Mouse (Mus musculus): Measurements from ENCODE around the gene Unc119b. TPM values are rescaled to one million over a fixed set of nuclear protein-coding genes. Genes with fewer than 3 reads are reported as not detected.
A peak's percentile ranks its signal among the peaks of the same experiment; 100 is the strongest.

Unc119b gene
- polyA plus RNA-seq, 1 experiment from 2014 or later: 62.6 TPM

- no peaks in the 10 kb centered on the region for H3K9me3 ChIP-seq
- ATAC-seq (ENCODE audit: insufficient number of reproducible peaks, insufficient read depth, low FRiP score, low TSS enrichment, low read depth): no peak
- H3K36me3 ChIP-seq: peaks cover 91% of the 10 kb centered on the region
- H3K4me2 ChIP-seq: no peak overlapping the region
- no peak overlapping the region for H3K27ac ChIP-seq
- H3K9ac ChIP-seq (replicated peaks): no peak overlapping the region
- H3K4me1 ChIP-seq (replicated peaks): peaks cover 3% of the 10 kb centered on the region; the same call in 1 of the 2 replicates
- H3K4me3 ChIP-seq (replicated peaks): no peak overlapping the region
- no peaks in the 10 kb centered on the region for H3K27me3 ChIP-seq
These were observed 12.0 kb upstream of the Unc119b start for GRCm38 (mm10) chr5:115146747-115147130.

- WGBS: 83% methylated on average over 6 of the region's 6 CpGs
- H3K27me3 ChIP-seq: no peaks in the 10 kb centered on the region
- no peak overlapping the region for H3K9ac ChIP-seq (replicated peaks)
- H3K9me3 ChIP-seq: no peaks in the 10 kb centered on the region
- no peaks in the 10 kb centered on the region for H3K4me1 ChIP-seq (replicated peaks)
- no peak for ATAC-seq (ENCODE audit: insufficient number of reproducible peaks, insufficient read depth, low FRiP score, low TSS enrichment, low read depth)
- peaks cover 85% of the 10 kb centered on the region for H3K36me3 ChIP-seq
- H3K4me3 ChIP-seq (replicated peaks): no peak overlapping the region
- H3K27ac ChIP-seq: no peak overlapping the region
- H3K4me2 ChIP-seq: no peak overlapping the region
These were observed 11.4 kb upstream of the Unc119b start for GRCm38 (mm10) chr5:115145976-115146746.

- H3K27ac ChIP-seq: no peak overlapping the region
- H3K4me2 ChIP-seq: no peak overlapping the region
- no peaks in the 10 kb centered on the region for H3K27me3 ChIP-seq
- no peak overlapping the region for H3K9ac ChIP-seq (replicated peaks)
- H3K36me3 ChIP-seq: peaks cover 78% of the 10 kb centered on the region
- WGBS: 82% methylated on average over 11 of the region's 11 CpGs
- H3K4me3 ChIP-seq (replicated peaks): no peak overlapping the region
- H3K4me1 ChIP-seq (replicated peaks): no peaks in the 10 kb centered on the region
- ATAC-seq (ENCODE audit: insufficient number of reproducible peaks, insufficient read depth, low FRiP score, low TSS enrichment, low read depth): no peak
- H3K9me3 ChIP-seq: no peaks in the 10 kb centered on the region
These were observed 10.6 kb upstream of the Unc119b start for GRCm38 (mm10) chr5:115145253-115145968.

- ATAC-seq (ENCODE audit: insufficient number of reproducible peaks, insufficient read depth, low FRiP score, low TSS enrichment, low read depth): no peak
- WGBS: 76% methylated on average over 6 of the region's 6 CpGs
- H3K4me3 ChIP-seq (replicated peaks): no peak overlapping the region
- no peaks in the 10 kb centered on the region for H3K9me3 ChIP-seq
- peaks cover 69% of the 10 kb centered on the region for H3K36me3 ChIP-seq
- no peak overlapping the region for H3K9ac ChIP-seq (replicated peaks)
- H3K4me2 ChIP-seq: no peak overlapping the region
- no peak overlapping the region for H3K27ac ChIP-seq
- H3K4me1 ChIP-seq (replicated peaks): no peaks in the 10 kb centered on the region
- no peaks in the 10 kb centered on the region for H3K27me3 ChIP-seq
These were observed 9.7 kb upstream of the Unc119b start for GRCm38 (mm10) chr5:115144471-115144870.

GRCm38 (mm10) chr5:115143552-115143951 lies 8.8 kb upstream of the Unc119b start:
- WGBS: 80% methylated on average over 10 of the region's 10 CpGs
- Histone ChIP-seq H3K36me3 (peaks cover 61% of the 10 kb centered on the region), H3K27me3 (no peaks in the 10 kb centered on the region), H3K27ac (no peak overlapping the region), H3K9ac (replicated peaks) (no peak overlapping the region), H3K4me1 (replicated peaks) (peaks cover 4% of the 10 kb centered on the region; the same call in 1 of the 2 replicates), H3K4me3 (replicated peaks) (no peak overlapping the region), H3K9me3 (no peaks in the 10 kb centered on the region), H3K4me2 (no peak overlapping the region)
- ATAC-seq (ENCODE audit: insufficient number of reproducible peaks, insufficient read depth, low FRiP score, low TSS enrichment, low read depth): no peak

- no peak overlapping the region for H3K9ac ChIP-seq (replicated peaks)
- H3K4me3 ChIP-seq (replicated peaks): no peak overlapping the region
- H3K9me3 ChIP-seq: no peaks in the 10 kb centered on the region
- H3K27ac ChIP-seq: no peak overlapping the region
- H3K36me3 ChIP-seq: peaks cover 48% of the 10 kb centered on the region
- 91% methylated on average over 9 of the region's 9 CpGs for WGBS
- no peak for ATAC-seq (ENCODE audit: insufficient number of reproducible peaks, insufficient read depth, low FRiP score, low TSS enrichment, low read depth)
- H3K4me1 ChIP-seq (replicated peaks): peaks cover 4% of the 10 kb centered on the region; the same call in 1 of the 2 replicates
- no peak overlapping the region for H3K4me2 ChIP-seq
- no peaks in the 10 kb centered on the region for H3K27me3 ChIP-seq
These were observed 7.5 kb upstream of the Unc119b start for GRCm38 (mm10) chr5:115142166-115142697.

- Histone ChIP-seq H3K27ac (no peak overlapping the region), H3K27me3 (no peaks in the 10 kb centered on the region), H3K9me3 (no peaks in the 10 kb centered on the region), H3K4me2 (no peak overlapping the region), H3K36me3 (peaks cover 33% of the 10 kb centered on the region), H3K4me3 (replicated peaks) (no peak overlapping the region), H3K9ac (replicated peaks) (no peak overlapping the region), H3K4me1 (replicated peaks) (peaks cover 4% of the 10 kb centered on the region; the same call in 1 of the 2 replicates)
- ATAC-seq (ENCODE audit: insufficient number of reproducible peaks, insufficient read depth, low FRiP score, low TSS enrichment, low read depth): no peak
- 53% methylated on average over 3 of the region's 3 CpGs for WGBS
These were observed 6.0 kb upstream of the Unc119b start for GRCm38 (mm10) chr5:115140726-115141125.

- Histone ChIP-seq H3K4me2 (no peak overlapping the region), H3K36me3 (peaks cover 17% of the 10 kb centered on the region), H3K9ac (replicated peaks) (no peak overlapping the region), H3K27ac (no peak overlapping the region), H3K4me3 (replicated peaks) (no peak overlapping the region), H3K27me3 (no peaks in the 10 kb centered on the region), H3K9me3 (no peaks in the 10 kb centered on the region), H3K4me1 (replicated peaks) (peaks cover 4% of the 10 kb centered on the region; the same call in 1 of the 2 replicates)
- 62% methylated on average over 4 of the region's 4 CpGs for WGBS
- no peak for ATAC-seq (ENCODE audit: insufficient number of reproducible peaks, insufficient read depth, low FRiP score, low TSS enrichment, low read depth)
These were observed 4.3 kb upstream of the Unc119b start for GRCm38 (mm10) chr5:115139124-115139523.

GRCm38 (mm10) chr5:115133358-115134066 lies 1.3 kb downstream of the Unc119b start:
- Histone ChIP-seq H3K4me3 (replicated peaks) (peak overlapping the region; percentile 97), H3K4me2 (peak overlapping the region; percentile 88), H3K4me1 (replicated peaks) (peaks cover 16% of the 10 kb centered on the region), H3K27ac (no peak overlapping the region), H3K9me3 (no peaks in the 10 kb centered on the region), H3K27me3 (no peaks in the 10 kb centered on the region), H3K36me3 (peaks cover 37% of the 10 kb centered on the region), H3K9ac (replicated peaks) (peak overlapping the region; percentile 88)
- WGBS: 56% methylated on average over 6 of the region's 6 CpGs
- ATAC-seq (ENCODE audit: insufficient number of reproducible peaks, insufficient read depth, low FRiP score, low TSS enrichment, low read depth): no peak

- ATAC-seq (ENCODE audit: insufficient number of reproducible peaks, insufficient read depth, low FRiP score, low TSS enrichment, low read depth): no peak
- peak overlapping the region; percentile 97; the same call in 1 of the 2 replicates for H3K4me3 ChIP-seq (replicated peaks)
- no peaks in the 10 kb centered on the region for H3K9me3 ChIP-seq
- H3K27ac ChIP-seq: no peak overlapping the region
- peaks cover 47% of the 10 kb centered on the region for H3K36me3 ChIP-seq
- 89% methylated on average over 8 of the region's 8 CpGs for WGBS
- peaks cover 16% of the 10 kb centered on the region for H3K4me1 ChIP-seq (replicated peaks)
- peak overlapping the region; percentile 42; the same call in 1 of the 2 replicates for H3K9ac ChIP-seq (replicated peaks)
- no peaks in the 10 kb centered on the region for H3K27me3 ChIP-seq
- H3K4me2 ChIP-seq: peak overlapping the region; percentile 88; the same call in 1 of the 2 replicates
These were observed 2.3 kb downstream of the Unc119b start for GRCm38 (mm10) chr5:115132465-115132864.

- peaks cover 26% of the 10 kb centered on the region for H3K4me1 ChIP-seq (replicated peaks)
- H3K36me3 ChIP-seq: peaks cover 74% of the 10 kb centered on the region
- no peak for ATAC-seq (ENCODE audit: insufficient number of reproducible peaks, insufficient read depth, low FRiP score, low TSS enrichment, low read depth)
- no peak overlapping the region for H3K9ac ChIP-seq (replicated peaks)
- no peaks in the 10 kb centered on the region for H3K27me3 ChIP-seq
- H3K27ac ChIP-seq: no peak overlapping the region
- no peaks in the 10 kb centered on the region for H3K9me3 ChIP-seq
- 94% methylated on average over 6 of the region's 6 CpGs for WGBS
- no peak overlapping the region for H3K4me3 ChIP-seq (replicated peaks)
- H3K4me2 ChIP-seq: no peak overlapping the region
These were observed 5.4 kb downstream of the Unc119b start for GRCm38 (mm10) chr5:115129328-115129727.
